Mouse (Mus musculus) G1E (cell line): ENCODE measurements around the gene Ankle1. TPM values are rescaled to one million over a fixed set of nuclear protein-coding genes. Genes with fewer than 3 reads are reported as not detected.
"Not testable (repeated sequence)": the region's sequence is repeated elsewhere in the genome, so short reads cannot be mapped to it uniquely, and the experiment has no call there.

Experiments
- ATAC-seq: 2 replicates; pipeline ENCODE4 v1.8.0; 2016; ENCODE audit warnings: mild to moderate bottlenecking; ENCODE audit not compliant: insufficient number of reproducible peaks, poor library complexity, low FRiP score, severe bottlenecking; ENCODE audit errors: extremely low read depth
- DNase-seq: peaks from one replicate; pipeline ENCODE4 v3.0.0; 2012; ENCODE audit warnings: low spot score
- H3K27me3 ChIP-seq: 2 replicates; pipeline ENCODE4 v1.6.1; 2012; ENCODE audit warnings: mild to moderate bottlenecking, low read length, inconsistent platforms; ENCODE audit not compliant: insufficient read depth
- H3K36me3 ChIP-seq: replicated peaks from 2 replicates; pipeline ENCODE3; 2012; ENCODE audit warnings: mild to moderate bottlenecking, inconsistent platforms
- H3K4me1 ChIP-seq: 2 replicates; pipeline ENCODE4 v1.6.1; 2012; ENCODE audit warnings: low read depth, low read length, inconsistent platforms, mixed read lengths; ENCODE audit not compliant: insufficient read depth
- H3K4me3 ChIP-seq: 2 replicates; pipeline ENCODE4 v1.5.1; 2012; ENCODE audit warnings: low read depth, mild to moderate bottlenecking, inconsistent platforms, low read length, moderate library complexity, mixed read lengths
- H3K9me3 ChIP-seq: replicated peaks from 2 replicates; pipeline ENCODE4 v1.6.1; 2012; ENCODE audit warnings: inconsistent platforms
- CTCF ChIP-seq: IDR thresholded peaks from 2 replicates; pipeline ENCODE4 v1.5.1; 2012; ENCODE audit warnings: low read depth, low read length, inconsistent platforms, mixed read lengths
- GATA1 ChIP-seq: IDR thresholded peaks from 2 replicates; pipeline ENCODE4 v1.6.1; 2012; ENCODE audit warnings: borderline replicate concordance, low read length, inconsistent platforms, mixed read lengths
- GATA2 ChIP-seq: IDR thresholded peaks from 2 replicates; pipeline ENCODE4 v1.6.1; 2012; ENCODE audit warnings: low read depth, low read length, inconsistent platforms, borderline replicate concordance
- POLR2AphosphoS5 ChIP-seq: IDR thresholded peaks from 2 replicates; pipeline ENCODE4 v1.6.1; 2012; ENCODE audit warnings: low read depth, low read length, inconsistent platforms; ENCODE audit not compliant: insufficient replicate concordance
- TAL1 ChIP-seq: conservative IDR thresholded peaks from 2 replicates; pipeline ENCODE4 v1.6.1; 2012; ENCODE audit warnings: low read depth, low read length, inconsistent platforms, mixed read lengths
- polyA plus RNA-seq: library from polyadenylated mRNA; stranded (reverse); fragments of >175 nt; gene quantifications from 2 replicates; pipeline ENCODE4 v1.2.3, GENCODE M21; 2012
- total RNA-seq, 2 experiments: library from RNA; stranded (forward) in 1 of 2; stranded (reverse) in 1 of 2; fragments of 200-1000 nt in 1 of 2; fragments of >200 nt in 1 of 2; fragmentation: Nextera tagmentation in 1 of 2; gene quantifications; 2 replicates each; pipeline ENCODE4 v1.2.3; 2014 to 2017

The Ankle1 gene
- total and polyA plus RNA-seq, 3 experiments, result 9.8 to 16.2 (median 13.7) TPM

DNA sequence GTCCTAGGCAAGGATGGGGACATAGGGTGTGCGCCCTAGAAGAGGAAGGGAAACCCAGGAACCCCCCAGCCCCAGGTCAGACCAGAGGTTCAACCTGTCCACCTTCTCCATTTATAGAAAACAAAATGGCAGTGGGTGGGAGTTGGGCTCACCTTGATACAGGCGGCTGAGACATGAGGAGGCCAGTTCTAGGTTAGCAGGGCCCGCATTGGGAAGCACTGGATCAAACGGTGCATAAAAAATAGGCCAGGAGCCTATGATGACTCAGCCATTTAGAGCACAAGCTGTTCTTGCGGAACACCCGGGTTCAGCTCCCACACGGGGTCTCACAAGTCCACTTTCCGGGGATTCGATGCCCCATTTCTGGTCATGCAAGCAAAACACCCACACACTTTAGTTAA lies 859 bp upstream of the Ankle1 start:
- peaks cover 74% of the 10 kb centered on the region for H3K4me1 ChIP-seq
- H3K27me3 ChIP-seq, result no peaks in the 10 kb centered on the region
- peaks cover 78% of the 10 kb centered on the region for H3K36me3 ChIP-seq
- ATAC-seq (peak; percentile 10; the same call in 1 of the 2 replicates), DNase-seq (peak; percentile 58)
- peak overlapping the region; percentile 82 for H3K4me3 ChIP-seq
- no peak for TF ChIP-seq GATA2
- TF ChIP-seq TAL1, result no peak
- TF ChIP-seq POLR2AphosphoS5, result no peak
- TF ChIP-seq GATA1, result no peak
- no peak for TF ChIP-seq CTCF
- no peaks in the 10 kb centered on the region for H3K9me3 ChIP-seq

- TF ChIP-seq GATA1 (no peak), TAL1 (no peak), POLR2AphosphoS5 (no peak; the same call in 1 of the 2 replicates), GATA2 (no peak), CTCF (peak; percentile 80)
- H3K27me3 ChIP-seq, result no peaks in the 10 kb centered on the region
- DNase-seq (peak; percentile 85), ATAC-seq (peak; percentile 58)
- peaks cover 68% of the 10 kb centered on the region for H3K36me3 ChIP-seq
- H3K9me3 ChIP-seq, result no peaks in the 10 kb centered on the region
- peaks cover 74% of the 10 kb centered on the region for H3K4me1 ChIP-seq
- peak overlapping the region; percentile 82 for H3K4me3 ChIP-seq
Measured at GRCm38 (mm10) chr8:71406099-71407015, 547 bp downstream of the Ankle1 start.

DNA sequence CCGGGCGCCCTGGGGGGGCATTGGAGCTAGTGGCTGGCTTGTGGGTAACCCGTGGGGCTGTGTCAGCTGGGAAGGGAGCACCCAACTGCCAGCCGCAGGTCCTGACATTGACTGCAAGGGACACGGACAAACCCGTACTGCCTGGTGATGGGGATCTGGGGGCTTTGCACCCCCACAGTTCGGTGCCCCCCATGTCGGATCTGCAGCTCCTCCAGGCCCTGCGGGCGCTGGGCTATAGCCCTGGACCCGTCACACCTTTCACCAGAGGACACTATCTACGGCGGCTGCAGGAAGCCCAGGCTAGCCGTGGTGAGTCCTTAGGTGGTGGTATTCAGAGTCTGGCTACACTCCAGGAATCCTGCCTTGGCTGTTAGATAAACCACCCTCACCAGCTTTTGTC lies 1.6 kb downstream of the Ankle1 start:
- Histone ChIP-seq H3K36me3 (peaks cover 61% of the 10 kb centered on the region), H3K4me3 (peak overlapping the region; percentile 82; the same call in 1 of the 2 replicates), H3K9me3 (no peaks in the 10 kb centered on the region), H3K27me3 (no peaks in the 10 kb centered on the region), H3K4me1 (peaks cover 78% of the 10 kb centered on the region)
- no peak for DNase-seq
- TF ChIP-seq POLR2AphosphoS5 (no peak), TAL1 (no peak), GATA2 (no peak), GATA1 (no peak)
- ATAC-seq, result no peak

DNA sequence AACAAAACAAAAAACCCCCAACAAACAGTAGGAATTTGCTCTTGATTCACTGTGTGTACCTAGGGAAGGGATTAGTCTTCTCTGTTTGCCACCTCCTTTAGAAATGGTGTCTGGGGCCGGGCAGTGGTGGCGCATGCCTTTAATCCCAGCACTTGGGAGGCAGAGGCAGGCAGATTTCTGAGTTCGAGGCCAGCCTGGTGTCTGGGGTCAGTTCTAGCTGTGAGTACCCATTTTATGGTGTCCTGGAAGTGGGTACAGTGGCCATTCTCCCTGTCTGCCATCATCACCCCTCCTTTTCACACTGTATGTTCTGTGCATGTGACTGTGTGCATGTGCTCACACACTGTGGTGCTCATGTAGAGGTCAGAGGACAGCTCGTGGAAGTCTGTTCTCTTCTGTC lies 2.4 kb downstream of the Ankle1 start:
- no peak overlapping the region for H3K4me3 ChIP-seq

GRCm38 (mm10) chr8:71411535-71412273 lies 5.9 kb downstream of the Ankle1 start:
- H3K4me1 ChIP-seq, result peaks cover 37% of the 10 kb centered on the region
- H3K27me3 ChIP-seq, result peaks cover 5% of the 10 kb centered on the region; the same call in 1 of the 2 replicates
- H3K4me3 ChIP-seq, result no peak overlapping the region
- peaks cover 34% of the 10 kb centered on the region for H3K36me3 ChIP-seq
- no peak for DNase-seq
- ATAC-seq, result no peak
- no peak for TF ChIP-seq GATA1
- TF ChIP-seq GATA2, result no peak
- no peak for TF ChIP-seq TAL1
- TF ChIP-seq CTCF, result no peak
- TF ChIP-seq POLR2AphosphoS5, result no peak
- H3K9me3 ChIP-seq, result no peaks in the 10 kb centered on the region

More for the DNA sequence above, 2.4 kb downstream of the Ankle1 start:
- no peaks in the 10 kb centered on the region for H3K27me3 ChIP-seq
- TF ChIP-seq CTCF (no peak), TAL1 (no peak), GATA2 (no peak), POLR2AphosphoS5 (no peak), GATA1 (no peak)
- peaks cover 70% of the 10 kb centered on the region for H3K4me1 ChIP-seq
- ATAC-seq, result no peak
- no peaks in the 10 kb centered on the region for H3K9me3 ChIP-seq
- DNase-seq, result no peak
- peaks cover 53% of the 10 kb centered on the region for H3K36me3 ChIP-seq

DNA sequence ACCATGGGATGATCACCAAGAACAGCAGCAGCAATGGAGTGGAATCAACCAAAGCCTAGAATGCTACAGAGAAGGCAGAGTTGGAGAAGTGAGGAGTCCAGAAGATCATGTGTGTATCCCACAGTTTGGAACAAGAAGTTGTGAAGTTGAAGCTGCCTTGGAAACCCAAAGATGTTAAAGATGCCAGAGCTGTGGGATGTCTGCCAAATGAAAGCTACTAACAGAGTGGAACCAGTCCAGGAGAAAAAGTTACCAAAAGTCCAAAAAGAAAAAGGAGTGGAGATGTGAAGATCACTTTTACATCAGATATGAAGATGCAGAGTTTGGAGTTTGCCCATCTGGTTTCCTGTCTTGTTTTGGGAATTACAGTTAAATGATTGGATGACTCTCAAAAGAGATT lies 16.3 kb downstream of the Ankle1 start:
- DNase-seq (no peak), ATAC-seq (no peak)
- Histone ChIP-seq H3K4me3 (no peak overlapping the region), H3K27me3 (peaks cover 12% of the 10 kb centered on the region), H3K4me1 (no peaks in the 10 kb centered on the region), H3K9me3 (peaks cover 3% of the 10 kb centered on the region), H3K36me3 (no peaks in the 10 kb centered on the region)
- no peak for TF ChIP-seq POLR2AphosphoS5
- no peak for TF ChIP-seq GATA1
- TF ChIP-seq CTCF, result no peak
- TF ChIP-seq TAL1, result no peak
- no peak for TF ChIP-seq GATA2

DNA sequence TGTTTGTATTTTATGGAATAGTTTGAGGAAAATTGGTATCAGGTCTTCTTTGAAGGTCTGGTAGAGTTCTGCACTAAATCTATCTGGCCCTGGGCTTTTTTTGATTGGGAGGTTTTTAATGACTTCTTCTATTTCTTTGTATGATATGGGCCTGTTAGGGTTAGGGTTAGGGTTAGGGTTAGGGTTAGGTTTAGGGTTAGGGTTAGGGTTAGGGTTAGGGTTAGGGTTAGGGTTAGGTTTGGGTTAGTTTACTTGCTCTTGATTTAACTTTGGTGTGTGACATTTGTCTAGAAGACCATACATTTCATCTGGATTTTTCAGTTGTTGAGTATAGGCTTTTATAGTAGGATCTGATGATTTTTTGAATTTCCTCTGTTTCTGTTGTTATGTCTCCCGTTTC lies 27.1 kb downstream of the Ankle1 start:
- ATAC-seq, H3K27me3 ChIP-seq, DNase-seq, H3K4me3 ChIP-seq, H3K4me1 ChIP-seq, H3K9me3 ChIP-seq, H3K36me3 ChIP-seq: not testable (repeated sequence)
